Mouse (Mus musculus): ENCODE measurements around the gene Cadps2.

DNA sequence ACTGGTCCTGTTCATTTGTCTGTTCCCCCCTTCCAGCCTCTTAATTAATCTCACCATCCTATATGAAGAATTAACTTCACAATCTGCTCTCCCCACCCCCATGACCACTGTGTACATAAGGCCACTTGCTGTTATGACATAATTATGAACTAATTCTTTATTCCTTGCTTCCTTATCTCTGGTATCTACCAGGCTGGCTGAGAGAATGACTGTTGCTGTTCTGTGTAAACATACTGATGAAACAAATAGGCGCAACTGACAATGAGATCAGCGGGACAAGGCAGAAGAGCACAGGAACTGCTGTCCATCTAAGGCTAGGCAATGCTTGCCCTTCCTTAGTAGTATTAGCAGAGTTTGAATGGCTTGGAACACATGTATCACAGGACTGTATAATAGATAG, 445.1 kb downstream of the Cadps2 start:
- TF ChIP-seq CTCF (IDR thresholded peaks at IDR 0.05; ENCODE audit: low read depth) (no peak), EP300 (IDR thresholded peaks at IDR 0.05; ENCODE audit: low read depth) (no peak)
